In the genomic region with DNA sequence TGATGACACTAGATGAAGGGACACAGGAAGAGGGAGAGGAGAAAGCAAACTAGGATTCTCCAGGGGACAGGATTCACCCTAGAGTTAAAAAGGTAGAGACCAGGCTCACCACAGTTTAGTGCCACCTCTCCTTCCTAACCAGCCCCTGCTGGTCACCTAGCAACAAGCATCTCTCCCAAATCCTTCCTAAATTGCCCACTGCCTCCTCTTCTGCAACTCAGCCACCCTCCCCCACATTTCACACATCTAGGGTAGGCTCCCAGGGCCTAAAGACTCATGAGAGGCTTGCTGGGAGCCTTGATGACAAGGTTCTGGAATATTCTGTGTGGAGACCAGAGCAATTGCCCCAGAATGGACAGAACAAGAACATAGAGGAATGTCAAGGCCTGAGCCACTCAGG, we compare ENCODE assay signal across 19 mouse cellular contexts.
DNase-seq lines count a peak whose midpoint lies in the region; ATAC-seq lines count a peak whose summit lies in the region.
"Had no signal": no experiment of that assay in that cellular context is flagged by ENCODE, and none has a peak within 500 bp of the region (broad histone marks: within the 10 kb centered on the region; RNA-seq: fewer than 3 reads in every experiment).

No protein-coding gene starts in this region.

- no peak for DNase-seq in frontal cortex, postnatal 25 days (ENCODE audit: low spot score in 2 of 2)
- peak; percentile 19 to 30 for DNase-seq in left cerebral cortex, postnatal 36 days (ENCODE audit: low spot score in 2 of 2)
- no peak for DNase-seq in left cerebral cortex, adult 11 months (ENCODE audit: low spot score)
- peak; percentile 18 to 19 for DNase-seq in right cerebral cortex, adult 2 months (ENCODE audit: low spot score in 2 of 2)
- no peak for DNase-seq in right cerebral cortex, postnatal 4 days
- DNase-seq: adrenal gland, adult 8-10 months; adrenal gland, postnatal 25 days; cerebellum, adult 18-20 months; cerebellum, adult 9-10 months; cerebellum, postnatal 14 days; gastrocnemius, postnatal 25 days; heart, adult 18-20 months; heart, postnatal 10 days; heart, postnatal 36 days had no signal

- peak; percentile 67 for ATAC-seq in frontal cortex, adult (ENCODE audit: low TSS enrichment)
- ATAC-seq: activated CD4-positive, CD25-positive, alpha-beta regulatory T cell, adult 4 months; forebrain, embryonic 13.5 days; forebrain, embryonic 16.5 days; hindbrain, embryonic 16.5 days had no signal

- intact Hi-C loops in left cerebral cortex, postnatal 36 days (cut with DNase I), result loop anchor here (10.0 kb wide), 1 partner anchor 453 kb away; no protein-coding TSS in a partner anchor

Comparison
In these comparisons a context has a peak if more than half of its experiments do, and no peak if none do; other contexts are left out.
1. DNase-seq: peak in left cerebral cortex, postnatal 36 days (2 of 2) and right cerebral cortex, adult 2 months (2 of 2); none in frontal cortex, postnatal 25 days (0 of 2), left cerebral cortex, adult 11 months (single experiment) and right cerebral cortex, postnatal 4 days (single experiment).